Mouse (Mus musculus): ENCODE measurements around the gene Cadm4.

The Cadm4 gene

GRCm38 (mm10) chr7:24539686-24540085 is 57.9 kb downstream of the Cadm4 start:
- in situ Hi-C loops (cut with MboI; ENCODE audit: low pct_unique_long_range_greater_than_20kb in 1 of 2, low sequenced_read_pairs in 2 of 2, unreplicated experiment in 1 of 2) = no loop called here

GRCm38 (mm10) chr7:24544506-24544905 is 62.7 kb downstream of the Cadm4 start:
- in situ Hi-C loops (cut with MboI; ENCODE audit: low pct_unique_long_range_greater_than_20kb in 1 of 2, low sequenced_read_pairs in 2 of 2, unreplicated experiment in 1 of 2) = no loop called here

GRCm38 (mm10) chr7:24546068-24546614 is 64.3 kb downstream of the Cadm4 start, which contains the start of the genes Pinlyp and Xrcc1:
TSS of gene Pinlyp (minus strand) at chr7:24546118.
TSS of gene Xrcc1 (plus strand) at chr7:24546289.
- in situ Hi-C loops (cut with MboI; ENCODE audit: low pct_unique_long_range_greater_than_20kb in 1 of 2, low sequenced_read_pairs in 2 of 2, unreplicated experiment in 1 of 2) = no loop called here

- in situ Hi-C loops (cut with MboI; ENCODE audit: low pct_unique_long_range_greater_than_20kb in 1 of 2, low sequenced_read_pairs in 2 of 2, unreplicated experiment in 1 of 2) = no loop called here
These were observed 65.0 kb downstream of the Cadm4 start for GRCm38 (mm10) chr7:24546634-24547389.

- in situ Hi-C loops (cut with MboI; ENCODE audit: low pct_unique_long_range_greater_than_20kb in 1 of 2, low sequenced_read_pairs in 2 of 2, unreplicated experiment in 1 of 2) = no loop called here
These were observed 65.8 kb downstream of the Cadm4 start for GRCm38 (mm10) chr7:24547534-24548036.

GRCm38 (mm10) chr7:24551985-24552759 is 70.3 kb downstream of the Cadm4 start:
- in situ Hi-C loops (cut with MboI; ENCODE audit: low pct_unique_long_range_greater_than_20kb in 1 of 2, low sequenced_read_pairs in 2 of 2, unreplicated experiment in 1 of 2) = no loop called here

Data from mouse embryonic stem cell (cell line).